Mouse (Mus musculus): Measurements from ENCODE around the gene Tcte1.

The Tcte1 gene

DNA sequence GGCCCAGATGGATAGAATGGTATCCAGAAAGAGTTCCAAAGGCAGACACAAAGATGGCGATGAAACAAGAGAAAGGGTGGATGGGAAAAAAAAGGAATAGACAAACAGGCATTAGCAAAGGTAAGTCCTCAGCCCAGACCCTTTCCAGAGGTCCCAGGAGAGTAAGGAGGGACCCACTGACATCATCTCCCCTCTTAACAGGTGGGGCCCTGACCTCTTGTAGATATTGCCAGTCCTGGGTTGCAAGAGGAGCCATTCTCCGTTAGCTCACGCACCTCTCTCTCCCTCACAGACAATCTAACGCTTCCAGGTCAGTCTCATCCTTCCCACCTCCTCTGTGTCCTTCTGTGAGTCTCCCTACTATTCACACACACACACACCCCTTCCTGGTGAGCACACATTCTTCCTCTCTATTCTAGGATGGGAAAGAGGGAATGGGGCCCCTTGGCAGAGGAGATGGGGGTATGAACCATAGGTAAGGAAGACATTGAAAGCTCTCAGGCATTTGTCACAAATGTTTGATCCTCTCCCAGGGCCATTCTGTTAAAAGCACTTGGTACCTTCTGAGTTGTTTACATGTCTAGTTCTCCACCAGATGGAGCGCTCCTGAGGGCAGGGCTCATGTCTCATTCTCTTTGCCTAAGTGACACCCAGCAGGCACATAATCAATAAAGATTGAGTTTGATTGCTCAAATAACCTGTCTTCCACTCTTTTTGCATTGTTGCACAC is 24.4 kb downstream of the Tcte1 start:
- DNase-seq (ENCODE audit: low spot score), result no peak

DNA sequence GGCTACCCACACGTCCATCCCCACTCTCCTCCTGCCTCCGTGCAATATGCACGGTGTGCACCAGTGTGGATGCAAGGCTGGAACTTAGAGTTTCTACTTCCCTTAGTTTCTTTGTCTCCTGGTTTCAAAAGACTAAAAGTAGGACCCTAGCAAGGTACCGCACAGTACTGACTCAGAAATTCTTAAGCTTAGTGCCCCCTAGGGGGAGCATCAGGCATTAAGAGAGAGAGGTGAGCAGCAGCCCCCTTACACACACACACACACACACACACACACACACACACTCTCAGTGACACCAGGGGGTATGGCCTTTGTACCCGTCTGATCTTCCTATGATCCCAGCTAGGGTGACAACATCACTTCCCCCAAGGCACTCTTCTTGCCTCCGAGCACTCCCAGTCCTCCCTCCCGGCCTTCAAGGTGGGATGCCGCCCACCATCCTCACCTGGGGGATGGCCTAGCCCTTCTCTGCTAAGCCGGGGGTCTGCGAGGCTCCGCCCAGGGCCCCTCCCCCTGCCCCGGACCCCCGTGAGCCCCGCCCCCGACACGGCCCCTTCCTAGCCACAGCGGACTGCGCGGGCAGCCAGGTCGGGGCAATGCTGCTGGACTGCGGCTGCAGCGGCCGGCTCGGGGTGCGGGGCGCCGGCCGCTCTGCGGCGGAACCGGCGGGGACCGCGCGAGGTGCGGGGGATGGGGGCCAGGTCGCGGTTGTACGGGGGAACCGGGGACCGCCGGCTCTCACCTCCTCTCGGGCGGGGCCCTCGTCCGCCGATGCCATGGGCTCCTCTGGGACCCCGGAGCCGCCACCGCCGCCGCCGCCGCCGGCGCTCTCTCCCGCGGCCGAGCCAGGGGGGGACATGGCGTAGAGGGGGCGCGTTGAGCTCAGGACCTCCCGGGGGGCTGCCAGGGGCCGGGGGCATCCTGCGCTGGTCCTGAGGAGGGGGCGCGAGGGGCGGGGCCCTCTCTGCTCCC is 25.6 kb downstream of the Tcte1 start:
- DNase-seq (ENCODE audit: low spot score), result no peak

DNA sequence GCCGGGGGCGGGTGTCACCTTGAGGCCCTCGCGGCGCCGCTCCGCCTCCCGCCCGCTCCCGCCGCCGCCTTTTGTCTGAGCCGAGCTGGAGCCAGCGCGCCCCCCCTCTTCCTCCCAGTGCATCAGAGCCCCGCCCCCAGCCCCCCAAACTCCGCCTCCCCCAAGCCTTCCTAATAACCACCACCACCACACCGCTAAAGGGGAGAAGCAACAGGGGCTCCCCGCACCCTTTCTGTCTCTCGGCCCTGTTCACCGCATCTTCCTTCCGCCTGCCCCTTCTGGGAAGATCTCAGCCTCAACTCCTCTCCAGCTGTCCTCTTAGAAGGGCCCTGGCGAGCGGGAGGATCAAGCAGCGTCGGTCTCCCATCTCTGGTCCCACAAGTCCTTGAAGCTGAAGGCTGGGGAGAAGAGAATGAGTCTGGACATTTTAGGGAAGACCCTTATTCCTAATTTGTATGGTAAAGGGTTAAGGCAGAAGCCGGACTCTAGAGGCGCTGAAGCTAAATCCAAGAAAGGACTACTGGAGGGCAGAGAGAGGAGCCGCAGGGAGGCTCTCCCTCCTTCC is 26.5 kb downstream of the Tcte1 start, which contains the start of gene Tmem151b:
Gene Tmem151b (minus strand): TSS at position 61 of the 565 bp plus-strand sequence.
- no peak for DNase-seq (ENCODE audit: low spot score)

DNA sequence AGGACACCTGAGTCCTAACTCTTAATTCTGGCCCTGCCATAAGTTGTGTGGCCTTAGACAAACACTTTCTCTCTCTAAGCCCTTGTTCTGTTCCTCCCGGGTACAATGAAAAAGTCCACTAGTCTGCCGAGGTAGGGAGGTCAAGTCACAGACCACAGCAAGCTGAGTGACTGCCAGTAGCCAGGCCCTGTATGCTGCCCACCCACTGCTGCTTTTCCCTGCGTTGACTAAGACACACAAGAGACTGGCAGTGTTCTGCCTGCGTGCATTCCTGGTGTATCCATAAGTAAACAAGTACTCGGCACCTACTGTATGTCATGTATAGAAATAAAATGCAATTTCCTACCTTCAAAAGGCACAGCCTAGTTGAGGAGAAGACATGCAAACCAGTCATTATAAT is 27.0 kb downstream of the Tcte1 start:
- DNase-seq (ENCODE audit: low spot score), result no peak

DNA sequence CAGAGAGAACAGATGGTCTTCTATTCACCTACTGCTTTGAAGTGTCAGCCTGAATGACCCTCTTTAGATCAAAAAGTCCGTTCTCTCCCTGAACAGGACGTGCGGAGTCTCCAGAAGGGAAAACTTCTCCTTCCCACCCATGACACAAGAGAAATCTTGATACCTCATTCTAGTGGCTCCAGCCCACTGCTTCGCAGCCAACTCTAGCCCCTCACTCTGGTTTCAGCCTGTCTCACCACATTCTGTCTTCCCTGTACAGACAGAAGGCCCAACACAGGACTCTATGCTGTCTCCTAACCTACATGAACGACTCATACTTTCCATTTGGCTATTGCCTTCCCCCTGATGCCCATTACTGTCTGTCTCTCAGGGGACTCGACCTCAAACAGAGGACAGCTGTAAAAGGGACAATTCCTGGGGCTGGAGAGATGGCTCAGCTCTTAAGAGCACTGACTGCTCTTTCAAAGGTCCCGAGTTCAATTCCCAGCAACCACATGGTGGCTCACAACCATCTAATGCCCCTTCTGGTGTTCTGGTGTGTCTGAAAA is 28.1 kb downstream of the Tcte1 start:
- DNase-seq (ENCODE audit: low spot score), result no peak

DNA sequence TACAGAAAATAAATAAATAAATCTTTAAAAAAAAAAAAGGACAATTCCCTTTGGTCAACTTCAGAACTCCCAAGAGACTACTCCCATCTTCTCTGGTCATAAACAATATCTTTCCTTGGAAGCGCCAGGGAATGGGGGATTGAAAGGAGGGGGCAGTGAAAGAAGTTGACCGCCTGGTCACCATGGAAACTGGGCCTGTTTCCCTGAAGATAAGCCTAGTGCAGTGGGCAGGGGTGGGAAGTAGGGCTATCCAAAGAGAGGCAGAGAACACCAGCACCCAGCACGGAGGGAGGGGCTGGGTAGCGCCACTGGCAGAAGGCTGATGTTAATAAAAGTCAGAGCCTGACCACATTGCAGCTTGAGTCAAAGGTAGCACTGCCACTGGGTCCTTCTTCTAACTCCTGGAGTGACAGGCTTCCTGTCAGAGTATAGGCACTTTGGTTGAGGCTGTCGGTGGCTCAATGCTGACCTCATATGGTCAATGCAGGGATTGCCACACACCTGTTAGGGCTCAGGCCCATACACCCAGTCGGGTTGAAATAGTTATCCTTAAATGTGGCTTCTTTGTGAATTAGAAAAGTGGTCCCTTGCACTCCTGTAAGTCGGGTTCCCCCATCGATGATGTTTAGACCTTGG is 28.7 kb downstream of the Tcte1 start:
- peak; percentile 71 for DNase-seq (ENCODE audit: low spot score)

DNA sequence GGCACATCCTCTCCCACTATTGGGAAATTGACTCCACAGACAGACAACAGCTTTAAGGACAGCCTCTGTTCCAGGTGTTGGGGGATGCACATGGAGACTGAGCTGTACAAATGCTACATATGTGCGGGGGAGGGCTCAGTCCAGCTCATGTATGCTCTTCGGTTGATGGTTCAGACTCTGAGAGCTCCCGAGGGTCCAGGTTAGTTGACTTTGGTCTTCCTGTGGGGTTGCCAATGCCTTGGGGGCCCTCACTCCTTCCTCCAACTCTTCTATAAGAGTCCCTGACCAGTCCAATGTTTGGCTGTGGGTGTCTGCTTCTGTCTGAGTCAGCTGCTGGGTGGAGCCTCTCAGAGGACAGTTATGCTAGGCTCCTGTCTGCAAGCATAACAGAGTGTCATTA is 29.8 kb downstream of the Tcte1 start:
- DNase-seq (ENCODE audit: low spot score), result no peak

DNA sequence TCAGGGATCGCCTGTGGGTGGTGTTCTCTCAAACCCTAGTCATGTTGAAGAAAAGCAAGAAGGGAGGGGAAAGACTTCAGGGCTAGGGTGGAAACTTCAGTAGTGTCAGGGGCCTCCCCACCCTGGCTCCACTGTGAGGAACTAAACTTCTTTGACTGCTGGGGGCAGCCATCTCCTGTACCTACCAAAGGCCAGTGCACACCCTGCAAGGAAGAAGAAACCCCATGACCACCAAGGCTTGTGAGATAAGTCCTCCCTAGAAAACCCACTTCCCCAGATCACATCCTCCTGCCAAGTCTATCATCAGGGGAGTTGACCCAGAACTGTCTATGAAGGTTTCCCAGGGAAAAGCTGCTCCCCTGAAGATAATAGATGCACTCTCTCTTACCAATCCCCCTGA is 31.2 kb downstream of the Tcte1 start:
- no peak for DNase-seq (ENCODE audit: low spot score)

DNA sequence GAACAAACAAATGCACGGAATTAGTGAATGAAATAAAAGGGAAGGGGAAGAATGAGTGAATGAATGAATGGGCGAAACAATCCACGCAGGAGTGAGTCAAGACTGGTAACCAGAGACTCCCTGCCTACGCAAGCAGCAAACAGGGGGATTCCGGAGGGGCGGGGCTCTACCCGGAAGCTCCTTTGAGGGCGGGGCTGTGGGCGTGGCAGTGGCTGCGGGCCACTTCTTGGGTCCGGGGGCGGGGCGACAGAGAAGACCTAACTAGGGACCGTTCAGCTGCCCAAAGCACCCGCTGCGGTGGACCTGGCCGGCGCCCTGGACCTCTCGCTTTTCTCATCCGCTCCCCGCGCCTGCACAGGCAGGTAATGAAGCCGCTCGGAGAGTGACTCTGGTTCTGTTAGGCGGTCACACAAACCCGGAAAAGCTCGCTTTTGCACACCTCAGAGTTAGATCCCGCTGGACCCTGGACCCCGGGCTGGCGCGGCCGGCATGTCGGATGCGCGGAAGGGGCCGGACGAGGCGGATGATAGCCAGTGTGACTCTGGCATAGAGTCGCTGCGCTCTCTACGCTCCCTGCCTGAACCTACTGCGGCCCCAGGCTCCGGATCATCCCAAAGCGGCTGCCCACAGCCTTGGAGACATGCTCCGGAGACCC is 32.3 kb downstream of the Tcte1 start, which contains the start of gene Nfkbie:
Gene Nfkbie (plus strand): TSS at position 252 of the 655 bp plus-strand sequence.
- peak; percentile 96 for DNase-seq (ENCODE audit: low spot score)

DNA sequence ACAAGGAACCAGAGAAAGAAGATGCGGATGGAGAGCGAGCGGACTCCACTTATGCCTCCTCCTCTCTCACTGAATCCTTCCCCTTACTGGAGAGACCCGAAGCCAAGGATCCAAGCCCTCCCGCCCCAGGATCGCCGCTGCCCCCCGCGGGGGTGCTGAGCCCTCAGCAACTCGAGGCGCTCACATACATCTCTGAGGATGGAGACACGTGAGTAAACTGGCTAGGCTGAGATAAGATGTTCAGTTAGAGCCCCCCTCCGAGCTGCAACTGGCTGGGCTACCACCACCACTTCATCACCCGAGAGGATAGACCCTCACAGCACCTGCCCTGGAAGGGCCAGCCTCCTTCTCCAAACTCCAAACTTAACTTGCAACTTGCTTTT is 32.9 kb downstream of the Tcte1 start:
- DNase-seq (ENCODE audit: low spot score), result no peak

DNA sequence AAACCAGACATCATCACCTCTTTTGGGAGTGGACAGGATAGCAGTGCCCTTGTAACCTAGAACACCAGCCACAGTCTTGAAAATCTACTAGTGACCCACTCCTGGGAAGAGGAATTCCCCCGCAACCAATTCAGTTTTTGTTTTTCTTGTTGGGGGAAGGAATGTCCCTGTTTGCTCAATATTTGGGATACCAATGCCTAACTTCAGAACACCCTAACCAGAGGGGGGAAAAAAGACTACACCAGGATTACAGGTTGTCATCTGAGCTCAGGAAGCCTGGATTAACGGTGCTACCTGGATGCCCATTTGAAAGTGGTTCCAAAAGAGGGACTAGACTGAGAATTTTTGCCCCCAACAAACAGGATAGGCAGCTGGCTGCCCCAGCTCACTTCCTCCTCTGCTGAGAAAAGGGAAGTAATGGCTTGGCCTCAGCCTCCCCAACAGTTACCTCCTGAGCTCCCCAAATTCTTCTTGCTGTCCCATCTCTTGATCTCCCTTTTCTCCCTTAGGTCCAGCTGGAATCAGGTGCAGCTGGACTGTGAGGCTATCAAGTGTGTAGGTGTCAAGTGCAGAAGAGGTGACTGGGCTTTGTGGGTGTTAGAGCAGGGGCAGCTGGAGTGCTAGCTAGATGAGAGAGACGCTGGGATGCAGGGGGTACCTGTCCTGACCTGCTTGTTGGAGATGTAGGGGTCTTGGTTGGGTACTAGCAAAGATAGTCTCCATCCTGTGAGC is 33.4 kb downstream of the Tcte1 start:
- no peak for DNase-seq (ENCODE audit: low spot score)

DNA sequence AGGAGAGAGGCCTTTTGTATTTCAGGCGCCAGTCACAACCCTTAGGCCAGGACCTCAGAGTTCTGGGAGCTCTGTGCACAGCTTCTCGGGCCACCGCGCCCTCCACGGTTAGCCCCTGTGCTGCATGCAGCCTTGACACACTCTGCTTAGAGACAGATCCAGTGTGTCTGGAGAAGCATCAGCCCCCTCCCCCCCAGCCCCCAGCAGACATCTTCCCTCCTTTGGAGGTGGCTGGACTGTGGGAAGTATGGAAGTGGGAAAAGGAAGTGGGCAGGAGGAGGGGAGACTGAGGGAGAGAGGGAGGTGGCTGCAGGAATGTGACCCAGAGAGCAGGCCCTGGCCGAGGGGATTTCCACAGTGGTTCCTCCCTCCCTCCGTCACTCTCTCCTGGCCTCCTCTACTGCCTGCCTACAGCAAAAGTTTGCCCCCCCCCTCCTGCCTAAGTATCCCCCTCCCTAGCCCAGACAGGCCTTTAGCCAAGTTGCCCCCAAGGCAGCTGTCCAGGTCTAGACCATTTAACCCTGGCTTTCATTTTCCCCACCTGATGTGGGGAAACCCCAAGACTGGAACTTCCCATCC is 34.1 kb downstream of the Tcte1 start:
- no peak for DNase-seq (ENCODE audit: low spot score)

DNA sequence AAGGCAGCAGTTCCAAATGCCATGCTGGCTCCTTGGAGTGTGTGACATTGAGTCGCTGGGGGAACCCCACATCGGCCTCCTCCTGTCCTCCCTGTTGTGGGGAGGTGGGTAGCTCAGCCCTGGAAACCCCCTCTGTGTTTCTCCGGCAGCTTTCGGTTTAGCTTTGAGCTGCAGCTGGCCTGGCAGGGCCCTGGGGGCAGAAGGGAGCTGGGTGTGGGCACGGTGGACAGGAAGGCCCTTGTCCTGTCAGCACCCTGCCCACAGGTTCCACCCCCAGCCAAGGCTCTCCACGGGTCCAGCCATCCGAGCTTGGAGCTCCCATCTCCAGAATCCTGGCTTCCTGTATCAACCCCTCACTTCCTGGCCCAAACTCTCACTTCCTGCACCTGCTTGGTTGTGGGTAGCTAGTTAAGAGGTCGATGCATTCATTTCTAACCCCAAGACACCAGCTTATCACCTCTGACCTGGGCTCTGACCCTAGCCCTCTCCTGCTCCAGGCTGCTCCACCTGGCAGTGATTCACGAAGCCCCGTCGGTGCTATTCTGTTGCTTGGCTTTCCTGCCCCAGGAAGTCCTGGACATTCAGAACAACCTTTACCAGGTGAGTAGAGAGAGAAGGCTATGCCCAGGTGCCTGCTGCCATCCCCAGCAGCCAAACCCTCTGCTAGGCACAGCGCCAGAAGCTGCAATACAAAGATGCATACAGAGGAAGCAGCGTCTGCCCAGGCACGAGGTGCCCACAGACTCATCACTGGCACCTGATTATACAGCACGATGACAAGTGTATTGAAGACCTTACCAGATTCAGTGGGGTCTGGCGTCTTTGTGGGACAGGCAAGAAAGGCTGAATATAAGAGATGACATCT is 35.0 kb downstream of the Tcte1 start:
- DNase-seq (ENCODE audit: low spot score), result no peak

DNA sequence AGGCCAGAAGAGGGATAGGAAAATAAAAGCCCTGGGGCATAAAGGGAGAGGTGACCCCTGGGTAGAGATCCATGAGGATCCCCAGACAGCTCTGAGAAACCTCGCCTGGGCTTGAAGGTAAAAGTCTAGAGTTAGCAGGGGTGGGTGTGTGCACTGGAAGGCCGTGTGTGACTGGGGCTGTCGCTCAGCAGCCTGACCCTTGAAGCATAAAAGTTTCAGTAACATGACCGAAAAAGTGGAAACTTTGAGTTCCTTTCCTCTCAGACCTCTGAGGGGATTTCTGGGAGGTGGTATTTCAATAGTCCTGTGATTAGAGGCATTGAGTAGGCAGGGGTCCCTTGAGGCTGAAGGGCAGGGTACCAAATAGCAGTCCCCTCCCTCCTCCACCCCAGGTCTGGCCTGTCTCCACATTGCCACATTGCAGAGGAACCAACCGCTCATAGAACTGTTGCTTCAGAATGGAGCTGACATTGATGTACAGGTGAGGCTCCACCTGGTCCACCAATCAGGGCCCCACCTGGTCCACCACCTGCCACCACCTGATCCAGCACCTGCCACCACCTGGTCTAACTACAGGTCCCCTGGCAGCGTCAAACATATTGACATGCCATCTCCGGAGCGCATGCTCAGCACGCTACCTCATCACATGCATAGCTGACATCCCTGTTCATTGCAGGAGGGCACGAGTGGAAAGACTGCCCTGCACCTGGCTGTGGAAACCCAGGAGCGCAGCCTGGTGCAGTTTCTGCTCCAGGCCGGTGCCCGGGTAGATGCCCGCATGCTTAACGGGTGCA is 36.7 kb downstream of the Tcte1 start:
- DNase-seq (ENCODE audit: low spot score), result no peak

DNA sequence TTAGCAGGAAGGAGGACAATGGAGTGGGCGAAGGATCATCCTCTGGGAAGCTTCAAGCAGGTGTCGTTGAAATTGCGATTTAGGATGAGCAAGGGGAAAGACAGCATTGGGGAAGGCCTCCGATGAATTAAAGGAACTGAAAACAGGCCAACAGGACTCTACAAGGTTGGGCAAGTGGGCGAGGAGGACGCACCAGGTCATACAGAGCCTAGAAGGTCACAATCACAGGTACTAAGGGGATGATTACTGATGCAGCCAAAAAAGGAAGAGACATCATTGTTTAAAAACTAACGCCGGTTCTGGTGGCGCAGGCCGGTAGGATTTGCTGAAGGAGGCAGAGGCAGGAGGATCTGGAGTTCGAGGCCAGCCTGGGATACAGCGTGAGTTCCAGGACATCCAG is 40.0 kb downstream of the Tcte1 start:
- no peak for DNase-seq (ENCODE audit: low spot score)

DNA sequence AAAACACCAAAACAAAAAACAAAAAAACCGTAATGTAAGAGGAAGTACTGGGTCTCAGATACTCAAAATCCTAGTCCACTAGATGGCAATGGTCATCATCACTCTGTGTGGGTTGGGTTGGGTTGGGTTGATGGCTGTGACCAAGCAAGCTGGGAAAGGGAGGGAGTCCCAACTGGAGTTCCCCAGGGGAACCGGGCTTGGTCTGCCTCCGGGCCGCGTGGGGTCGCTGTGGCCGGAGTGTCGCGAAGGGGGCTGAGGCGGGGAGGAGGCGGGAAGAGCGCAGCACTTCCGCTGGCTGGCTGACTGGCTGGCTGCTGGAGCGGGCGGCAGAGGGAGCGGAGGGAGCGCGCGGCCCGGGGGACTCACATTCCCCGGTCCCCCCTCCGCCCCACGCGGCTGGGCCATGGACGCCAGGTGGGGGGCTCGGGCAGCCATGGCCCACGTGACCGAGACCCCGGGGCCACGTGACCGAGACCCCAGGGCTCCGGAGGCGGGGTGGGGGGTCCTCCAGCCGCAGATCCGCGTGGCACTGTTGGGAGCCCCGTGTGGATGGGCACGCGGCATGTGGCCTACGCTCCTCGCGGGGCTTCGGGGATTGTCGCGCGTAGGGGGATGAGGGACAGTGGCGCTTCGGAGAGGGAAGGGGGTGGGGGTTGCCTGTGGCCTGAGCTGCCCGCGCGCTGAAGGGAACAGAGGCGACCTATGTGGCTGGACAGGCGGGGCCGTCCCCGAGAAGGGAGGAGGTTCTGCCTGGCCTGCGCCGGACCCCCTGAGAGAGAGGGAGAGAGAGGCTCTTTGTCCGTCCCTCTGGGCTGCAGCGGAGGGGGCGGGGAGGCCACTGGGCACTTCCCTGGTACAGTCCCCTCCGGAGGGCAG is 40.7 kb downstream of the Tcte1 start, which contains the start of gene Slc35b2:
Gene Slc35b2 (plus strand): TSS at position 220 of the 876 bp plus-strand sequence.
- DNase-seq (ENCODE audit: low spot score), result peak; percentile 94

DNA sequence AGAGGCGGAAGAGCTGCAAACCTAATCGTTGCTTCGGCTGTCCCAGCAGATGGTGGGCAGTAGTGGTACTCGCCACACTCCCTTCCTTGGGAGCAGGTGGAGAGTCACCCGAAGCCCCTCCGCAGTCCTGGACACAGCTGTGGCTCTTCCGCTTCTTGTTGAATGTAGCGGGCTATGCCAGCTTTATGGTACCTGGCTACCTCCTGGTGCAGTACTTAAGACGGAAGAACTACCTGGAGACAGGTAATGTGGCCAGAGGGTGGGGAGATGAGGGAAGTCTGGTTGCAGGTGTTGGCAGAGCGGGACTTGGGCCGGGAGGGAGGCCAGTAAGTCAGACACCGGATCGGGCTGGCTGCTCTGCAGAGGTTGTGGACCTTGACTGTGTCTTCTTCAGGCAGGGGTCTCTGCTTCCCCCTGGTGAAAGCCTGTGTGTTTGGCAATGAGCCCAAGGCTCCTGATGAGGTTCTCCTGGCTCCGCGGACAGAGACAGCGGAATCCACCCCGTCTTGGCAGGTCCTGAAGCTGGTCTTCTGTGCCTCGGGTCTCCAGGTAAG is 41.4 kb downstream of the Tcte1 start:
- DNase-seq (ENCODE audit: low spot score), result no peak

All from ovary, postnatal 36 days (tissue).